Mouse (Mus musculus): ENCODE measurements around the gene Fndc8. TPM values are rescaled to one million over a fixed set of nuclear protein-coding genes. Genes with fewer than 3 reads are reported as not detected.

Fndc8 gene
- polyA plus RNA-seq, 1 experiment from 2014 or later, result not detected

GRCm38 (mm10) chr11:82852540-82852939 is 39.4 kb upstream of the Fndc8 start:
- Histone ChIP-seq H3K27ac (ENCODE audit: low read depth, low read length) (no peak overlapping the region), H3K36me3 (ENCODE audit: control insufficient read depth, insufficient read depth, low read length) (no peaks in the 10 kb centered on the region), H3K4me1 (ENCODE audit: control insufficient read depth, insufficient read depth, low read length) (peaks cover 5% of the 10 kb centered on the region; the same call in 1 of the 2 replicates), H3K9ac (ENCODE audit: low read depth, low read length) (no peak overlapping the region), H3K4me3 (ENCODE audit: low read depth, low read length) (no peak overlapping the region), H3K27me3 (ENCODE audit: control insufficient read depth, insufficient read depth, low read length) (no peaks in the 10 kb centered on the region), H3K9me3 (replicated peaks; ENCODE audit: control insufficient read depth, low read length) (no peaks in the 10 kb centered on the region), H3K4me2 (no peak overlapping the region)
- 74% methylated on average over 10 of the region's 10 CpGs for WGBS (ENCODE audit: insufficient replicate concordance)
- no peak for ATAC-seq (replicated peaks; ENCODE audit: insufficient number of reproducible peaks, low FRiP score, low TSS enrichment)

DNA sequence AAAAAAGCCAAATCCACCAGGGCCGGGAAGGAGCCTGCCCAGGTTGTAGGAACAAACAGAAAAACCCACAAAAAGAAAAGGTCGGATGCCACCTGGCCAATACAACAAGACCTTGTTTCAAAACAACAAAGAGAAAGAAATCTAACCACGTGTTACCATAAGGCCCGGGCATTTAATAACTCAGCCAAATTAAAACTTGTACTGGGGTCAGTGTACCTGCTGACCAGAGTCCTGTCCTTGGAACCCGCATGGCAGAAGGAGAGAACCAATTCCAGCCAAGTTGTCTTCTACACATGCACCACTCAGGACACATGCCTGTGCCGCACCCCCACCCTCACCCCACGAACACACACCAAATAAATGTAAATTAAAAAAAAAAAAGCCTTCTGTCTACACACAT is 39.0 kb upstream of the Fndc8 start:
- Histone ChIP-seq H3K4me1 (ENCODE audit: control insufficient read depth, insufficient read depth, low read length) (peaks cover 5% of the 10 kb centered on the region; the same call in 1 of the 2 replicates), H3K9ac (ENCODE audit: low read depth, low read length) (no peak overlapping the region), H3K4me3 (ENCODE audit: low read depth, low read length) (no peak overlapping the region), H3K36me3 (ENCODE audit: control insufficient read depth, insufficient read depth, low read length) (no peaks in the 10 kb centered on the region), H3K27ac (ENCODE audit: low read depth, low read length) (no peak overlapping the region), H3K27me3 (ENCODE audit: control insufficient read depth, insufficient read depth, low read length) (no peaks in the 10 kb centered on the region), H3K4me2 (no peak overlapping the region), H3K9me3 (replicated peaks; ENCODE audit: control insufficient read depth, low read length) (no peaks in the 10 kb centered on the region)
- ATAC-seq (replicated peaks; ENCODE audit: insufficient number of reproducible peaks, low FRiP score, low TSS enrichment), result no peak
- WGBS (ENCODE audit: insufficient replicate concordance), result 81% methylated on average over 7 of the region's 7 CpGs

- ATAC-seq (replicated peaks; ENCODE audit: insufficient number of reproducible peaks, low FRiP score, low TSS enrichment), result no peak
- H3K4me1 ChIP-seq (ENCODE audit: control insufficient read depth, insufficient read depth, low read length), result peaks cover 5% of the 10 kb centered on the region; the same call in 1 of the 2 replicates
- WGBS (ENCODE audit: insufficient replicate concordance), result 83% methylated on average over 6 of the region's 6 CpGs
- H3K27ac ChIP-seq (ENCODE audit: low read depth, low read length), result no peak overlapping the region
- no peaks in the 10 kb centered on the region for H3K27me3 ChIP-seq (ENCODE audit: control insufficient read depth, insufficient read depth, low read length)
- no peak overlapping the region for H3K4me2 ChIP-seq
- H3K36me3 ChIP-seq (ENCODE audit: control insufficient read depth, insufficient read depth, low read length), result no peaks in the 10 kb centered on the region
- no peak overlapping the region for H3K9ac ChIP-seq (ENCODE audit: low read depth, low read length)
- no peaks in the 10 kb centered on the region for H3K9me3 ChIP-seq (replicated peaks; ENCODE audit: control insufficient read depth, low read length)
- no peak overlapping the region for H3K4me3 ChIP-seq (ENCODE audit: low read depth, low read length)
Measured at GRCm38 (mm10) chr11:82854111-82854510, 37.8 kb upstream of the Fndc8 start.

- Histone ChIP-seq H3K27me3 (ENCODE audit: control insufficient read depth, insufficient read depth, low read length) (no peaks in the 10 kb centered on the region), H3K4me1 (ENCODE audit: control insufficient read depth, insufficient read depth, low read length) (peaks cover 5% of the 10 kb centered on the region; the same call in 1 of the 2 replicates), H3K4me2 (no peak overlapping the region), H3K36me3 (ENCODE audit: control insufficient read depth, insufficient read depth, low read length) (no peaks in the 10 kb centered on the region), H3K27ac (ENCODE audit: low read depth, low read length) (no peak overlapping the region), H3K9ac (ENCODE audit: low read depth, low read length) (no peak overlapping the region), H3K4me3 (ENCODE audit: low read depth, low read length) (no peak overlapping the region), H3K9me3 (replicated peaks; ENCODE audit: control insufficient read depth, low read length) (no peaks in the 10 kb centered on the region)
- WGBS (ENCODE audit: insufficient replicate concordance), result 84% methylated on average over 9 of the region's 9 CpGs
- ATAC-seq (replicated peaks; ENCODE audit: insufficient number of reproducible peaks, low FRiP score, low TSS enrichment), result no peak
Measured at GRCm38 (mm10) chr11:82855327-82855973, 36.5 kb upstream of the Fndc8 start.

DNA sequence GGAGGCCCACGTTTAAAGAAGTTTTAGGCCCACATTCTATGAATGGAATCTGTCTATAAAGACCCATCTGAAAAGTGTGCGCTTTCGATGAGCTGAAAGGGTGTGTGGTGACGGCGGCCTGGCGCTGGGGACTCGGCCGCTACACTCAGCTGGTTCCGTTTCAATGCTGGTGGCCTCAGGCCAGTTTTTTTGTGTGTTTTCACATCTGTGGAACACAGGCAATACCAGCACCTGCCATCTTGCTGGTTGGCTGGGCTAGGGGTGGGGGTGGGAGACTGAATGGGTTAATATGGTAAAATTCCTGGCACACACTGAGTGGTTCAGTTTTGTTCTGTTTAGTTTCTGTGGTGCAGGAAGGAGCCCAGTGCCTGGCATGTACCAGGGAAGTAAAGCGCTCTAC is 35.9 kb upstream of the Fndc8 start:
- no peaks in the 10 kb centered on the region for H3K27me3 ChIP-seq (ENCODE audit: control insufficient read depth, insufficient read depth, low read length)
- H3K4me1 ChIP-seq (ENCODE audit: control insufficient read depth, insufficient read depth, low read length), result peaks cover 5% of the 10 kb centered on the region; the same call in 1 of the 2 replicates
- no peak overlapping the region for H3K9ac ChIP-seq (ENCODE audit: low read depth, low read length)
- WGBS (ENCODE audit: insufficient replicate concordance), result 89% methylated on average over 10 of the region's 10 CpGs
- H3K27ac ChIP-seq (ENCODE audit: low read depth, low read length), result no peak overlapping the region
- H3K4me3 ChIP-seq (ENCODE audit: low read depth, low read length), result no peak overlapping the region
- ATAC-seq (replicated peaks; ENCODE audit: insufficient number of reproducible peaks, low FRiP score, low TSS enrichment), result no peak
- H3K4me2 ChIP-seq, result no peak overlapping the region
- no peaks in the 10 kb centered on the region for H3K9me3 ChIP-seq (replicated peaks; ENCODE audit: control insufficient read depth, low read length)
- no peaks in the 10 kb centered on the region for H3K36me3 ChIP-seq (ENCODE audit: control insufficient read depth, insufficient read depth, low read length)

- H3K9ac ChIP-seq (ENCODE audit: low read depth, low read length), result no peak overlapping the region
- no peaks in the 10 kb centered on the region for H3K27me3 ChIP-seq (ENCODE audit: control insufficient read depth, insufficient read depth, low read length)
- H3K4me2 ChIP-seq, result no peak overlapping the region
- 82% methylated on average over 13 of the region's 13 CpGs for WGBS (ENCODE audit: insufficient replicate concordance)
- H3K4me3 ChIP-seq (ENCODE audit: low read depth, low read length), result no peak overlapping the region
- no peak overlapping the region for H3K27ac ChIP-seq (ENCODE audit: low read depth, low read length)
- peaks cover 9% of the 10 kb centered on the region for H3K4me1 ChIP-seq (ENCODE audit: control insufficient read depth, insufficient read depth, low read length)
- no peak for ATAC-seq (replicated peaks; ENCODE audit: insufficient number of reproducible peaks, low FRiP score, low TSS enrichment)
- H3K36me3 ChIP-seq (ENCODE audit: control insufficient read depth, insufficient read depth, low read length), result no peaks in the 10 kb centered on the region
- H3K9me3 ChIP-seq (replicated peaks; ENCODE audit: control insufficient read depth, low read length), result no peaks in the 10 kb centered on the region
Measured at GRCm38 (mm10) chr11:82857307-82857848, 34.5 kb upstream of the Fndc8 start.

GRCm38 (mm10) chr11:82860759-82861158 is 31.2 kb upstream of the Fndc8 start:
- Histone ChIP-seq H3K4me2 (no peak overlapping the region), H3K4me3 (ENCODE audit: low read depth, low read length) (no peak overlapping the region), H3K4me1 (ENCODE audit: control insufficient read depth, insufficient read depth, low read length) (peaks cover 6% of the 10 kb centered on the region; the same call in 1 of the 2 replicates), H3K36me3 (ENCODE audit: control insufficient read depth, insufficient read depth, low read length) (no peaks in the 10 kb centered on the region), H3K9ac (ENCODE audit: low read depth, low read length) (no peak overlapping the region), H3K27ac (ENCODE audit: low read depth, low read length) (no peak overlapping the region), H3K9me3 (replicated peaks; ENCODE audit: control insufficient read depth, low read length) (no peaks in the 10 kb centered on the region), H3K27me3 (ENCODE audit: control insufficient read depth, insufficient read depth, low read length) (no peaks in the 10 kb centered on the region)
- ATAC-seq (replicated peaks; ENCODE audit: insufficient number of reproducible peaks, low FRiP score, low TSS enrichment), result no peak
- WGBS (ENCODE audit: insufficient replicate concordance), result 74% methylated on average over 6 of the region's 6 CpGs

DNA sequence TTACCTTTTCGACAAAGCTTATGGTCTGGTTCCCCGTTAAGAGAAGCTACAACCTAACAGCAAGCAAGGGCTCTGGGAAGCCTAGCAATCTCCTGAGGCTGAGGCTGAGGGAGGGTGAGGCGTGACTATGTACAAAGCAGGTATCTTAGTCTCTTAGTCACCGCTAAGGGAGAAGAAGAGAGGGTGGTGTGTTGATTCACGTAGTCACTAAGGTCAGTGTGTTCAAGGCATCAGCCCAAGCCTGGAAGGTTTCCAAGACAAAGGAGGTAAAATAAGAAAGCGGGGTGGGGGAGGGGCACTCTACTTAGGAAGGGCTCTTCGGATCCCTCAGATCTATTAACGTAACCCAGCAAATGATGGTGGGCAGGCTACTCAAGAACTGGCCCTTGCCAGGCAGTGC is 30.4 kb upstream of the Fndc8 start:
- Histone ChIP-seq H3K4me2 (no peak overlapping the region), H3K36me3 (ENCODE audit: control insufficient read depth, insufficient read depth, low read length) (no peaks in the 10 kb centered on the region), H3K4me1 (ENCODE audit: control insufficient read depth, insufficient read depth, low read length) (peaks cover 6% of the 10 kb centered on the region; the same call in 1 of the 2 replicates), H3K9ac (ENCODE audit: low read depth, low read length) (0 out of 2 replicates have a peak overlapping the region, but pooled peaks have one; percentile 10), H3K4me3 (ENCODE audit: low read depth, low read length) (no peak overlapping the region), H3K27ac (ENCODE audit: low read depth, low read length) (no peak overlapping the region), H3K9me3 (replicated peaks; ENCODE audit: control insufficient read depth, low read length) (no peaks in the 10 kb centered on the region), H3K27me3 (ENCODE audit: control insufficient read depth, insufficient read depth, low read length) (no peaks in the 10 kb centered on the region)
- WGBS (ENCODE audit: insufficient replicate concordance), result 67% methylated on average over 8 of the region's 8 CpGs
- ATAC-seq (replicated peaks; ENCODE audit: insufficient number of reproducible peaks, low FRiP score, low TSS enrichment), result no peak

GRCm38 (mm10) chr11:82862638-82863037 is 29.3 kb upstream of the Fndc8 start:
- Histone ChIP-seq H3K4me2 (no peak overlapping the region), H3K4me1 (ENCODE audit: control insufficient read depth, insufficient read depth, low read length) (peaks cover 6% of the 10 kb centered on the region; the same call in 1 of the 2 replicates)

More at GRCm38 (mm10) chr11:82862638-82863037, 29.3 kb upstream of the Fndc8 start:
- 68% methylated on average over 9 of the region's 9 CpGs for WGBS (ENCODE audit: insufficient replicate concordance)
- Histone ChIP-seq H3K4me3 (ENCODE audit: low read depth, low read length) (no peak overlapping the region), H3K27me3 (ENCODE audit: control insufficient read depth, insufficient read depth, low read length) (no peaks in the 10 kb centered on the region), H3K9me3 (replicated peaks; ENCODE audit: control insufficient read depth, low read length) (no peaks in the 10 kb centered on the region), H3K27ac (ENCODE audit: low read depth, low read length) (no peak overlapping the region), H3K36me3 (ENCODE audit: control insufficient read depth, insufficient read depth, low read length) (no peaks in the 10 kb centered on the region), H3K9ac (ENCODE audit: low read depth, low read length) (no peak overlapping the region)
- ATAC-seq (replicated peaks; ENCODE audit: insufficient number of reproducible peaks, low FRiP score, low TSS enrichment), result no peak

Data from heart, embryonic 11.5 days (tissue).